Mouse (Mus musculus) yolk sac, embryonic 10.5 days (tissue): Measurements from ENCODE around the gene Psmc1.

Experiments
- DNase-seq: peaks from one replicate; pipeline ENCODE4 v3.0.0-alpha.2; 2017; ENCODE audit warnings: low spot score

Gene Psmc1

GRCm38 (mm10) chr12:100124913-100125798 is 15.2 kb downstream of the Psmc1 start:
- no peak for DNase-seq

GRCm38 (mm10) chr12:100126968-100127865 is 17.3 kb downstream of the Psmc1 start:
- peak; percentile 45 for DNase-seq

DNA sequence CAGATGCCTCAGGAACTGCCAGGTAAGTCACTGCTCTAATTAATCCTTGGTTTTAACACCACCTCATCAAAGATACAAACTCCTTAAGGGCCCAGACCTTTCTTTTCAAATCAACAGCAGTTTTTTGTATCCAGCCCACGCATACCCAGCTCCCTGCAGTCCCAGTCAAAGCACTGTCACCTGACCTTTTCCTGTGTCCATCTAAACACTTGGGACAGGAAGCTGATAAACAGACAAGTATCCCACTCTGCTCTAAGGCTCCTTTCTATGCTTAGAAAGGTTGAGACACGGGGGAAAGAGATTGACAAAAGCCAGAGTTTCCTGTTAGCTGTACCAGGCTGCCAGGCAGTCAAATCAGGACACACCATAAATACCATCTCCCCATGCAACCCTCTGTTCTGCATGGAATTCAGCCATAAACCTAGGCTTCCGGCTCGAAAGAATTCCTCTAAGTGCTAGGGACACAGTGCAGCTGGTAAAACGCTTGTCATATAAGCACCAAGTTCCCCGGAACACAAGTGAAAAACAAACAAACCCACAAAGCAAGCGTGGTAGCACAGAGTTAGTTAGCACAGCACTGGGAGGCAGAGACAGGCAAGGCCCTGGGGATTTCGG is 18.0 kb downstream of the Psmc1 start:
- DNase-seq: peak; percentile 44

GRCm38 (mm10) chr12:100128522-100128921 is 18.6 kb downstream of the Psmc1 start:
- no peak for DNase-seq

DNA sequence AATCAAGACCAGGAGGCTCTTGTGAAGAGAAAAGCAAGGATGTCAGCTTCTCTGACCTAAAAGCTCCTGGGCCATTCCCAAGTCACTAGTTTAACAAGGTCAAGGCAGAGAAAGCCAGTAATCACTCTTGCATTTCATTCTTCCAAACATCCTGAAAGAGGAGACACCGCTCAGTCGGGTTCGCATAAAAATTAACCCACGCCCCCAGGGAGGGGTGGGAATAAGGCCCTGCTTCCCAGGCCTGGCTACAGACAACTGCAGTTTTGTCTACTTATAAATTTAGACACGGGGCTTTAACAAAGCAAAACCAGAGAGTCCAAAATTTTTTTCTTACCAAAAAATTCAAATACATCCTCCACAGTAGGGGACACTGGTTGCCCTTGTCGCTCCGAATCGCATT is 19.0 kb downstream of the Psmc1 start:
- DNase-seq: no peak

DNA sequence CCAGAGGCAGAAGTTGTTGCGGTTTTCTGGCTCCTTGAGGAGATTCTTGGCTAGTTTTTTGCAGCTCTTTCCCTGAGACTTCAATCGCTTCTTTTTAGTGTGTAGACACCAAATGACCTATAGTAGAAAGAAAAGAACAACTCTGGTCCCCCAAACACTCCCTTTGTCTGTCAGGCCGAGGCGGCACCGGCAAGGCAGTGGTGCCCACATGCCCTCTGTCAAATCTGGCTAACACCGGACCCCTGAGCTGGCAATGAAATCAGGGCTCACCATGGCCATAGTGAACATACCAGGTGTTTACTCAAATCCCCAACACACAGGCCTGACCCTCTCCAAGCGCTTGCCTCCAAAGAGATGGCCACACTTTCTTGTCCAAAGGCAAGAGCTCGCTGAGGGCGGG is 21.2 kb downstream of the Psmc1 start:
- no peak for DNase-seq

GRCm38 (mm10) chr12:100131655-100132054 is 21.7 kb downstream of the Psmc1 start:
- DNase-seq: peak; percentile 44

GRCm38 (mm10) chr12:100134395-100134936 is 24.5 kb downstream of the Psmc1 start:
- no peak for DNase-seq

- no peak for DNase-seq
Observed at GRCm38 (mm10) chr12:100135117-100135516, 25.2 kb downstream of the Psmc1 start.

DNA sequence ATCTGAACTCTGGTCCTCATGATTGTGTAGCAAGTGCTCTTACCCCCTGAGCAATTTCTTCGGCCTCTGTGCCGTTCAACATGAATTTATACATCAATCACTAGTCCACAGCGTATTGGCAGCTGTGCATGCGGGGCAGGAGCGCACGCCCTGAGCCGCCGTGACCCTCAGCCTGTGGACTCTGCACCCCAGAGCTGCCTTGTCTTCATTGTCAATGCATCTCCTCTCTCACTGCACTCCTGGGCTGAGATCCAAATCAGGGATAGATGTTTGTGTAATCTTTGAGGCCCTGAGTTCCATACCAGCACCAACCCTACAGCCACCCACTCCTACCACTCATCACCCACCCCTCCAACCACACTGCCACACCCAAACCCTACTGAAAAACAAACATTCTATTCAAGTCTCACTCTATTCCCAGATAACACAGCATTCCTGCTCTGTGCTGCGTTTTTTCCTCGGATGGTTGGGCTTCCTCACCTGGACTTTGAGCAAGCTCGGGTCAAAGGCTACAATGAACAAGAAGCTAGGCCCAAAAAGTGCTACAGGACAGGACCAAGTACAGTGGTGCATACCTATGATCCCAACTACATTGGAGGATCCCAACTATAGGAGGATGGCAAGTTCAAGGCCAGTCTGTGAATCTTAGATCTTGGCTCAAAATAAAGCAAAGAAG is 33.0 kb downstream of the Psmc1 start:
- DNase-seq: peak; percentile 81

- DNase-seq: no peak
Observed at GRCm38 (mm10) chr12:100143737-100144136, 33.8 kb downstream of the Psmc1 start.

GRCm38 (mm10) chr12:100144269-100144668 is 34.3 kb downstream of the Psmc1 start:
- DNase-seq: no peak

DNA sequence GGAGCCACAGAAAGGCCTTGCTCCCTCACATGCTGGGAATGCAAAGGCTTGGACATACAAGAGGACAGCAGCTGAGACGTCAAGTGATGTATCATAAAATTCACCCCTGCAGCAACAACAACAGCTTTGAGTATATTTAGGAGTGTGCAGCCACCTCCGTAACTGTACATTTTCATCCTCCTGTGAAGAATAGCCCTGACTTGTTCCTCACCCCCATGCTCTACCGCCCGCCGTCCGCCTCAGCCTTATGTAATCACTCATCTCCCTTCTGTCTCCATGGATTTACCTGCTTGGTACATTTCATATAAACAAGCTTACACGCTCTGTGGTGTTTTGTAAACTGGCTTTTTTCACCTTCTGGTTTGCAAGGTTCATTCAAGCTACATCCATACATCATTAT is 42.5 kb downstream of the Psmc1 start:
- DNase-seq: no peak

DNA sequence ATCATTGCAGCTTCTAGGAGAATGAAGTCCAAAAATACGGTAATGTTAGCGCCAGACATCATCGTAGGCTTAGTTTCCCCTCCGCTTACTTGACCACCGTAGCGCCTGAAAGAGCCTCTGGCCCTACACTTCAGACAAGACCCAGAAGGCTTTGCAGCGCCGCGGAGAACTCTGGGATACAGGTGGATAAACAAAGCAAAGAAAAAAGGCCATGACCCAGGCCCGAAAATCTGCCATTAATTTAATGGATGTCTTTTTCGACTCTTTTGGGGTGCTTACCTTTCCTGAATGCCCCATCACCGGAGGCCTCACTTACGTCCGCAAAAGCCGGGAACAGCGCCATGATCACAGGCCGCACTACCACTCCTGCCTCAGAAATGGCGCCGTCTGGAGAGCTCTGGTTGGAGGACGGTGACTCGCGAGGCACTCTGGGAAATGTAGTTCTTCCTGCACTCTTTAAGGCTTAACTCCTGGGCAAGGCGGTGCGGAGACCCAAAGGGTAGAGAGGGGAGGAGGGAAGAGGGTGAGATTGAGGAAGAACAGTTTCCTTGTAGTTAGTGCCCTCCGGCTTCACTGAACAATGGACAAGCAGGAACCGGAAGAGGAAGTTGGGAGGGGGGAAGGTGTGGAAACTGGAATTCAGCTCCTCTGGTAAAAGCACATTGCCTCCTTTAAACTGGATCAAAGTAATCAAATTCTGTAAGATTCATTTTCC is 49.5 kb downstream of the Psmc1 start, which contains the start of gene Nrde2:
Gene Nrde2, minus strand, starts transcription at position 393 of the 715 bp plus-strand sequence.
- peak; percentile 96 for DNase-seq

GRCm38 (mm10) chr12:100164991-100165500 is 55.1 kb downstream of the Psmc1 start:
- no peak for DNase-seq

GRCm38 (mm10) chr12:100166177-100166576 is 56.2 kb downstream of the Psmc1 start:
- no peak for DNase-seq

DNA sequence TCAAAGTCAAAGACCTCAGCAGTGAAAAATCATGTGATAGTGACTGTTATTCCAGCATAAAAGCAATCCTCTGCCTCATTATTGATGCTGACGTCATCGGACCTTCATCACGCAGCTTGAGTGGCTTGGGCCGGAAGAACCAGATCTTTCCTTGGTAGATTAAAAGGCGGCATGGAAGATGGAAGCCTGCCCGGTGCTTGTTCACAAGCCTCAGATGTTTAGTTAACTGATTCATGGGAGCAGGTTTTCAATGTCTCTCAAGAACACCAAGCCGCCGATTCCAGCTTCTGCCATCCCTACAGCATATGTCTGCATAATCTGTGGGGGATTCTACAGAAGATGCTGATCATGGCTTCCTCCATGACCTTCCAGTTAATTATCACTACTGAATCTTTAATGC is 57.0 kb downstream of the Psmc1 start:
- DNase-seq: no peak

DNA sequence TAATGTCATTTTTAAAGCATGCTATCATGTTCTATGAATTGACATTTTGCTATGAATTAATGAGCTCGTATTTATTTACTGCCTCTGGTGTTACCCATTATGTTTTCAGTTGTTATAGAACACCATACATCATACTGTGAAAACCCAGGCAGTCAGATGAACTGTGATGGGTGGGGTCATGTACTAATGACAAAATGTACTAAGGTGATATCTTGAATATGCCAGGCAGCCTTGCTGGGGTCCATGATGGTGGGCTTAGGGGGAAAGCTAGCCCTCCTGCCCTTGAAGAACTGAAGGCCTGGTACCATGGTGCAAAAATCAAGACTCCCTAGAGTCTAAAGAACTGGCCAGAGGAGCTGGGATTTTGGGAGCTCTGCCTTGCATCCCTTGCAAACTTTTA is 57.5 kb downstream of the Psmc1 start:
- no peak for DNase-seq

DNA sequence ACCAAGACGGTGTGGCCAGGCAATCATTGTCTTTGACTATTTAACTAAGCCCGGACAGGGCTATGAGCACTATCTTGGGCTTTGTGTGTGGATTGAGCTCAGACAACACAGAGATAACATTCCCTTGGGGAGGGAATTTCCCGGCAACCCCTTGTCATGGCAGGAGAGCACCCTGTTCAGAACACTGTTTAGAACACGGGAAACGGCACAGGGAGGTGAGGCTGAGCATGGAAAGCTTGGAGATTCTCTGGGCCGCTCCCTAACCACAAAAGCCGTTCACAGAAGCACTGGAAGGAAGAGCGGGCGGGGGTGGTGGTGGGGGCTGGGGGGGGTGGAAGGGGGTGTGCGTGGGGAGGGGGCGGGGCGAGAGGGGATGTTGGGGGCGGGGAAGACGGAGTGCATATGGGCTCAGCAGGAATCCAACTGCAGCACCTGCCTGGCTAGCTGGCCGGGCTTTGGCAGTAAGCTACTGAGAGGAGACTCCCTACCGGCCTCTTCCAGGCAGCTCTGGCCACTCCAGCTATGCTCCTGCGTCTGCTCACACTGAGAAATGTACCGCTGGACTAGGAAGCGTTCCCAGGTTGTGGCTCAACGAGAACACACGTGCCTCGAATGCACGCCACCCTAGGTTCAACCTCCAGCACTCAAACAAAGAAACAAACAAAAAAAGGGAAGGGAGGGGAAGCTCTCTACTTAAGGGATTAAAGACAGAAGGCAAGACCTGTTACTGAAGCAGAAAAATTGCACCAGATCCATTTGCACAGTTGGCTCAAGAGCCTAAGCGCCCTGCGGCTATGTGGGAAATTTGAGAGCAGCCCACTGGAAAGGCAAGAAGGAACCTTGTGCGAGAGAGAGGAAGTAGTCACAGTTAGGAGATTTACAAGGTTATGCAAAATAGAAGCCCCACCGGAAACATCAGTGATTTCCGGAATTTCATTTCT is 58.2 kb downstream of the Psmc1 start:
- peak; percentile 54 for DNase-seq
